Mouse (Mus musculus): ENCODE data around the gene Polr3b. TPM values are rescaled to one million over a fixed set of nuclear protein-coding genes. Genes with fewer than 3 reads are reported as not detected.

Gene Polr3b
- total and polyA plus RNA-seq, 2 experiments from 2014 or later: 4.8 to 7.7 TPM

- H3K27me3 ChIP-seq (ENCODE audit: control insufficient read depth, insufficient read depth, low read length): no peaks in the 10 kb centered on the region
- WGBS: 3% methylated on average over 3 of the region's 3 CpGs
- H3K4me2 ChIP-seq (ENCODE audit: low read depth, low read length): 0 out of 2 replicates have a peak overlapping the region, but pooled peaks have one; percentile 10
- H3K36me3 ChIP-seq (replicated peaks; ENCODE audit: control insufficient read depth, insufficient read depth, low read length): peaks cover 33% of the 10 kb centered on the region
- H3K9me3 ChIP-seq (replicated peaks; ENCODE audit: control insufficient read depth, low read length): no peaks in the 10 kb centered on the region
- H3K4me1 ChIP-seq (ENCODE audit: control insufficient read depth, insufficient read depth): peaks cover 12% of the 10 kb centered on the region
- ATAC-seq (ENCODE audit: insufficient read depth, low read depth): peak; percentile 88
- H3K27ac ChIP-seq (ENCODE audit: low read depth): peak overlapping the region; percentile 97
- DNase-seq (ENCODE audit: low spot score): peak; percentile 95
- no peak overlapping the region for H3K4me3 ChIP-seq (ENCODE audit: low read depth, low read length)
- TF ChIP-seq EP300 (IDR thresholded peaks at IDR 0.05; ENCODE audit: low read depth): peak; percentile 44; the same call in 1 of the 2 replicates
- TF ChIP-seq CTCF (IDR thresholded peaks at IDR 0.05; ENCODE audit: low read depth): no peak
- H3K9ac ChIP-seq (replicated peaks; ENCODE audit: low read depth, low read length): no peak overlapping the region
These were observed 24.8 kb upstream of the Polr3b start for GRCm38 (mm10) chr10:84597127-84597785.

DNA sequence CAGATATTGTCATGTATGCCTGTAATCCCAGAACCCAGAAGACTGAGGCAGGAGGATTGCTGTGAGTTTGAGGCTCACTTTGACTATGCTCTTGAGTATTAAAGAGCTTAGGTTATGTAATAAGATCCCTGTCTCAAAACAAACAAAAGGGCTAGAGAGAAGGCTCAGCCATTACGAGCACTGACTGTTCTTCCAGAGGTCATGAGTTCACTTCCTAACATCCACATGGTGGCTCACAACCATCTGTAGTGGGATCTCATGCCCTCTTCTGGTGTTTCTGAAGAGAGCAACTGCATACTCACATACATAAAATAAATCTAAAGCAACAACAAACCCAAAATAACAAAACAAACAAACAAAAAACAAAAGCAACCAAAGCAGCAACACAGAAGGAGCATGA lies 23.9 kb upstream of the Polr3b start:
- H3K9ac ChIP-seq (replicated peaks; ENCODE audit: low read depth, low read length): no peak overlapping the region
- DNase-seq (ENCODE audit: low spot score) (no peak), ATAC-seq (ENCODE audit: insufficient read depth, low read depth) (no peak)
- no peaks in the 10 kb centered on the region for H3K9me3 ChIP-seq (replicated peaks; ENCODE audit: control insufficient read depth, low read length)
- TF ChIP-seq EP300 (IDR thresholded peaks at IDR 0.05; ENCODE audit: low read depth): no peak
- TF ChIP-seq CTCF (IDR thresholded peaks at IDR 0.05; ENCODE audit: low read depth): 0 out of 2 replicates have a peak, but pooled peaks have one; percentile 8
- no peak overlapping the region for H3K4me2 ChIP-seq (ENCODE audit: low read depth, low read length)
- peaks cover 27% of the 10 kb centered on the region for H3K36me3 ChIP-seq (replicated peaks; ENCODE audit: control insufficient read depth, insufficient read depth, low read length)
- WGBS: 71% methylated on average over 1 of the region's 1 CpGs
- H3K4me3 ChIP-seq (ENCODE audit: low read depth, low read length): no peak overlapping the region
- no peaks in the 10 kb centered on the region for H3K27me3 ChIP-seq (ENCODE audit: control insufficient read depth, insufficient read depth, low read length)
- peaks cover 12% of the 10 kb centered on the region for H3K4me1 ChIP-seq (ENCODE audit: control insufficient read depth, insufficient read depth)
- H3K27ac ChIP-seq (ENCODE audit: low read depth): peak overlapping the region; percentile 97

GRCm38 (mm10) chr10:84600136-84600535 lies 22.0 kb upstream of the Polr3b start:
- H3K4me3 ChIP-seq (ENCODE audit: low read depth, low read length): no peak overlapping the region
- H3K4me1 ChIP-seq (ENCODE audit: control insufficient read depth, insufficient read depth): peaks cover 12% of the 10 kb centered on the region
- no peak overlapping the region for H3K9ac ChIP-seq (replicated peaks; ENCODE audit: low read depth, low read length)
- no peak overlapping the region for H3K4me2 ChIP-seq (ENCODE audit: low read depth, low read length)
- 65% methylated on average over 6 of the region's 6 CpGs for WGBS
- ATAC-seq (ENCODE audit: insufficient read depth, low read depth): no peak
- no peaks in the 10 kb centered on the region for H3K27me3 ChIP-seq (ENCODE audit: control insufficient read depth, insufficient read depth, low read length)
- peaks cover 21% of the 10 kb centered on the region for H3K36me3 ChIP-seq (replicated peaks; ENCODE audit: control insufficient read depth, insufficient read depth, low read length)
- DNase-seq (ENCODE audit: low spot score): no peak
- H3K27ac ChIP-seq (ENCODE audit: low read depth): no peak overlapping the region
- TF ChIP-seq CTCF (IDR thresholded peaks at IDR 0.05; ENCODE audit: low read depth) (no peak), EP300 (IDR thresholded peaks at IDR 0.05; ENCODE audit: low read depth) (no peak)
- H3K9me3 ChIP-seq (replicated peaks; ENCODE audit: control insufficient read depth, low read length): no peaks in the 10 kb centered on the region

- H3K27me3 ChIP-seq (ENCODE audit: control insufficient read depth, insufficient read depth, low read length): no peaks in the 10 kb centered on the region
- no peaks in the 10 kb centered on the region for H3K9me3 ChIP-seq (replicated peaks; ENCODE audit: control insufficient read depth, low read length)
- TF ChIP-seq CTCF (IDR thresholded peaks at IDR 0.05; ENCODE audit: low read depth) (no peak), EP300 (IDR thresholded peaks at IDR 0.05; ENCODE audit: low read depth) (no peak)
- ATAC-seq (ENCODE audit: insufficient read depth, low read depth) (no peak), DNase-seq (ENCODE audit: low spot score) (no peak)
- no peak overlapping the region for H3K27ac ChIP-seq (ENCODE audit: low read depth)
- peaks cover 35% of the 10 kb centered on the region for H3K36me3 ChIP-seq (replicated peaks; ENCODE audit: control insufficient read depth, insufficient read depth, low read length)
- H3K9ac ChIP-seq (replicated peaks; ENCODE audit: low read depth, low read length): no peak overlapping the region
- no peak overlapping the region for H3K4me3 ChIP-seq (ENCODE audit: low read depth, low read length)
- peaks cover 7% of the 10 kb centered on the region; the same call in 1 of the 2 replicates for H3K4me1 ChIP-seq (ENCODE audit: control insufficient read depth, insufficient read depth)
- H3K4me2 ChIP-seq (ENCODE audit: low read depth, low read length): no peak overlapping the region
- WGBS: 68% methylated on average over 1 of the region's 1 CpGs
These were observed 17.8 kb upstream of the Polr3b start for GRCm38 (mm10) chr10:84604335-84604734.

GRCm38 (mm10) chr10:84608361-84608760 lies 13.7 kb upstream of the Polr3b start:
- peak overlapping the region; percentile 13; the same call in 1 of the 2 replicates for H3K4me2 ChIP-seq (ENCODE audit: low read depth, low read length)
- WGBS: 31% methylated on average over 3 of the region's 3 CpGs
- ATAC-seq (ENCODE audit: insufficient read depth, low read depth) (peak; percentile 64; the same call in 1 of the 2 replicates), DNase-seq (ENCODE audit: low spot score) (peak; percentile 68)
- no peaks in the 10 kb centered on the region for H3K9me3 ChIP-seq (replicated peaks; ENCODE audit: control insufficient read depth, low read length)
- peaks cover 36% of the 10 kb centered on the region for H3K4me1 ChIP-seq (ENCODE audit: control insufficient read depth, insufficient read depth)
- peak overlapping the region; percentile 61 for H3K27ac ChIP-seq (ENCODE audit: low read depth)
- peaks cover 39% of the 10 kb centered on the region for H3K36me3 ChIP-seq (replicated peaks; ENCODE audit: control insufficient read depth, insufficient read depth, low read length)
- no peak overlapping the region for H3K4me3 ChIP-seq (ENCODE audit: low read depth, low read length)
- H3K9ac ChIP-seq (replicated peaks; ENCODE audit: low read depth, low read length): no peak overlapping the region
- no peaks in the 10 kb centered on the region for H3K27me3 ChIP-seq (ENCODE audit: control insufficient read depth, insufficient read depth, low read length)
- TF ChIP-seq CTCF (IDR thresholded peaks at IDR 0.05; ENCODE audit: low read depth) (no peak), EP300 (IDR thresholded peaks at IDR 0.05; ENCODE audit: low read depth) (no peak)

Measured in heart, postnatal 0 days (tissue).